Mouse (Mus musculus) bone marrow, adult 2 months (tissue): ENCODE data around the gene Zfp13. TPM values are rescaled to one million over a fixed set of nuclear protein-coding genes. Genes with fewer than 3 reads are reported as not detected.

Source experiments
- H3K27ac ChIP-seq: fragments of 200-500 bp; 2 replicates; pipeline ENCODE4 v1.5.1; 2012; ENCODE audit warnings: low read depth, mild to moderate bottlenecking, control low read depth, inconsistent platforms, low read length; ENCODE audit not compliant: control insufficient read depth, poor library complexity, insufficient read depth
- H3K4me1 ChIP-seq: fragments of 200-500 bp; 2 replicates; pipeline ENCODE4 v1.6.1; 2011; ENCODE audit warnings: low read length; ENCODE audit not compliant: control insufficient read depth, insufficient read depth
- H3K4me3 ChIP-seq: fragments of 200-500 bp; replicated peaks from 2 replicates; pipeline ENCODE3; 2011; ENCODE audit warnings: mild to moderate bottlenecking, low read depth, low read length, control low read depth; ENCODE audit not compliant: control insufficient read depth
- CTCF ChIP-seq: fragments of 200-500 bp; IDR thresholded peaks from 2 replicates; pipeline ENCODE4 v1.5.1; 2011; ENCODE audit warnings: low read length, control low read depth; ENCODE audit not compliant: control insufficient read depth, insufficient read depth
- POLR2A ChIP-seq: fragments of 200-500 bp; IDR thresholded peaks from 2 replicates; pipeline ENCODE4 v1.6.1; 2011; ENCODE audit warnings: low read depth, mild to moderate bottlenecking, control low read depth, low read length, borderline replicate concordance; ENCODE audit not compliant: control insufficient read depth
- WGBS: fragments of 180-500 bp; shearing (Covaris S2); methylation state at CpG from one replicate; pipeline ENCODE4 v1.1.7; 2018; 5-methylcytosine and 5-hydroxymethylcytosine counted together
- polyA plus RNA-seq: library from polyadenylated mRNA; stranded (reverse); fragments of >200 nt; gene quantifications from 2 replicates; pipeline ENCODE4 v1.2.4, GENCODE M21; 2011; ENCODE audit warnings: low replicate concordance; ENCODE audit not compliant: missing spikeins, insufficient read depth, insufficient read length

The Zfp13 gene
- polyA plus RNA-seq, 1 experiment: not detected

DNA sequence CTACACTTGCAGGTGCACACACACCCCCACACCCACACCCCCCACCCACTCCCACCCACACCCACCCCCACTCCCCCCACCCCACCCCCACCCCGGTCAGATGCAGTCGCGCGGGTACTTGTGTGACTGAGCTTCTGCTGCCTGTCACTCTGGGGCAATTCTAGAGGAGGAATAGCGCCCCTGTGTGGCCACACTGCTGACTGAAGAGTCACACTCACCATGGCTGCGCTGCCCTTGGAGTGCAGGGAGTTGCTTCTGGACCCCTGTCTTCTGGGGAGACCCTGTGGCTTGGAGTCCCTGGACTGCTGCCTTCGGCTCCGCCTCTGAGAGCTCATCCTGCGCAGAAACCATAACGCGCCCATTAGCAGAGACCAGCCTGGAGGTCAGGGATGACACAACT, 39.5 kb downstream of the Zfp13 start:
- 70% methylated on average over 11 of the region's 11 CpGs for WGBS
- no peaks in the 10 kb centered on the region for H3K4me1 ChIP-seq
- H3K4me3 ChIP-seq: no peak overlapping the region
- no peak for TF ChIP-seq POLR2A
- peak; percentile 62; the same call in 1 of the 2 replicates for TF ChIP-seq CTCF
- H3K27ac ChIP-seq: no peak overlapping the region

DNA sequence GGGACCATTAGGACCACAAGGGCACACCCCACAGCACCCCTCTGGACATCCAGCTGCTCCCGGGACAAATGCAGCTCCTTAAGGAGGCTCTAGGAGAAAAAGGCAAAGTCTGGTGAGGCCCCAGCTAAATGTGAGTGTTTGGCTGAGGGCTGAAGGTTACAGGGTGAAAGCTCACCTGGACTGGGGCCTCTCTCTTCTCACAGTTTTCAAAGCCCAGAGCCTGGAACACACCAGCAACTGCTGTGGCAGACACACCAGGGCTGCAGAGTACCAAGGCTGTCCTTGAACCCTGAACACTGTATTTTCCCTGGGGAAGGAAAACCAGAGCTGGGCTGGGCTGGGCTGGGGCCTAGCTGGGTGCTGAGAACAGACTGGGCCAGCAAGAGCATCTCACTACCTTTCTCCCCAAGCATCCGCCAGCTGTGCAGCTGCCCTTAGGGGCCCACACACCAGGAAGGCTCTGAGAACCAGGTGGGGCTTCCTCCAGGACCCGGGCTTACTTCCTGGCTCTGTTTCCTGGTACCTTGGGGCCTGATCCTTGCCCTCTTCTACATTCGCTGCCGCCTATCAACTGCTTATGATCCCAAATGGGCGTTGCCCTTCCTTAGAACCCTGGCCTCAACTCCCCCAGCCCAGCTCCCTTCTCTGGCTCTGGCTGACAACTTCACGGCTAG, 43.9 kb downstream of the Zfp13 start:
- 69% methylated on average over 7 of the region's 7 CpGs for WGBS
- Histone ChIP-seq H3K27ac (no peak overlapping the region), H3K4me3 (no peak overlapping the region), H3K4me1 (no peaks in the 10 kb centered on the region)
- TF ChIP-seq CTCF: no peak
- no peak for TF ChIP-seq POLR2A

DNA sequence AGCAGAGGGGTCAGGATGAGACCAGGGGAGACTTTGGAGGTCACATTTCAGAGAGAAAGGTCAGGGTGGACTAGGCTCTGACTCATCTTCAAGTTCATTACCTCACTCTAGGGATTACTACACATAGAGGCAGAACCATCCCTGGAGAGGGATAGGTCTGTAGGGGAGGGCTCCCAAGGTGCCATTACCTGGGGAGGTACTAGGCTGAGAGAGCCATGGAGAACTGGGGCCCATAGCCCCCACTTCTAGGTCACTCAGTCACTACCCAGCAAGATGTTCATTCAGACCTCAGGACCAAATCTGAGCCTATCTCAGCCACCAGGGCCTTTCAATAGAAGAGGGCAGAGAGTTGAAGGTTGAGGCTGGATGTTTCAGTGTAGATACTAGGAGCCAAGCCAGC, 45.0 kb downstream of the Zfp13 start:
- no peak overlapping the region for H3K4me3 ChIP-seq
- no peak for TF ChIP-seq POLR2A
- TF ChIP-seq CTCF: no peak
- H3K27ac ChIP-seq: no peak overlapping the region
- no peaks in the 10 kb centered on the region for H3K4me1 ChIP-seq

DNA sequence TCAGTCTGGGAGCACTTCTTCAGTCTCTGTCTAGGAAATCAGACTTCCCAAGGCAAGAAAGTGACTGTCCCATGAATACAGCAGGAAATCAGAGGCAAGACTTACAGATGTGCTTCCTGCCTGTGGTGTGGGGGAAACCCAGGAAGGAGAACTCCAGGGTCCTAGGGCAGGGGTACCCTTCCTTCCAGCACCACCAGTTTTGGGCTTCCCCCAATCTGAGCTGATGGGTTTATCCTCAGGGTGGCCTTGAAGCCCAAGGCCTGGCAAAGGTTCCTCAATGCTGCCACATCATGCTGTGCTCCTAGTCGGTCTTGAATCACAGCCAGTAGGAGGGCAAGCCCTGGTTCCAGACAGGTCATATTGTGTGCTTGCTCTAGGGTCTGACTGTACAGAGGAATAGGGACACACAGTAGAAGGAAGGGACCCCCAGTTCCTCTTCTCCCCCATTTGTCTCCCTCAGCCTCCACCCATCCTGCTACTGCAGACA, 45.6 kb downstream of the Zfp13 start:
- no peak overlapping the region for H3K27ac ChIP-seq
- WGBS: 67% methylated on average over 1 of the region's 1 CpGs
- no peak overlapping the region for H3K4me3 ChIP-seq
- no peak for TF ChIP-seq CTCF
- TF ChIP-seq POLR2A: no peak
- H3K4me1 ChIP-seq: no peaks in the 10 kb centered on the region; the same call in 1 of the 2 replicates

DNA sequence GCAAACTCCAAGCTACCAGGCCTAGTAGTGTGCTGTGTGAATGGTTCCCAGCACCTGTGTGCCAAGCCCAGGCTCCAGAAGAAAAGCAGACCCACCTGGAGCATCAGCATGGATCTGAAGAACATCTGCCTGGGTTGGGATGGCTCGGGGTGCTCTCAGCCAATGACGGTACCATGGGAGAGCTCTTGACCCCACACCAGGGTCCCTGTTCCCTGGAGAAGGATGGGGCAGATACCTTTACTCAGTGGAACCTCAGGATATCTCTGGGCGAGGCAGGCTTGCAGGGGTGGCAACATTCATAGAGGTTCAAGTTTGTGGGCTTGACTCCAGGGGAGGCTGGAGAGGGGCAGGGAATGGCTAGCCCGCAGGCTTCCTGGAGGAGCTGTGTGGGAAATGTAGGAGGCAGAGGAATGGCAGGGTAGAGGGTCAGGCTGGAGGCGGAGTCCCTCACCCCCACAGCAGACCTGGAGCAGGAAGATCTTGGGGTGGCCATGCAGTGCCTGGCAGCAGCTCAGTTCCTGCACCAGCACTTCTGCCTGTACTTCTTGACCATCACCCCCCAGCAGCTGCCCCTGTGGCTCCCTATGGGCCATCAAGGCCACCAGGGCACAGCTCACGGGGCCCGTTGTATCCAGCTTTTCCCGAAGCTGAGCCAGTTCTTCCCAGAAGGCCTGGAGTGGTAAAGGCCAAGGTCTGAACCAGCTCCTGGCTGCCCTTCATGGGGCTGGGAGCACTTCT, 46.2 kb downstream of the Zfp13 start:
- no peak overlapping the region for H3K4me3 ChIP-seq
- TF ChIP-seq POLR2A (no peak), CTCF (no peak)
- no peaks in the 10 kb centered on the region; the same call in 1 of the 2 replicates for H3K4me1 ChIP-seq
- WGBS: 86% methylated on average over 8 of the region's 8 CpGs
- no peak overlapping the region for H3K27ac ChIP-seq

DNA sequence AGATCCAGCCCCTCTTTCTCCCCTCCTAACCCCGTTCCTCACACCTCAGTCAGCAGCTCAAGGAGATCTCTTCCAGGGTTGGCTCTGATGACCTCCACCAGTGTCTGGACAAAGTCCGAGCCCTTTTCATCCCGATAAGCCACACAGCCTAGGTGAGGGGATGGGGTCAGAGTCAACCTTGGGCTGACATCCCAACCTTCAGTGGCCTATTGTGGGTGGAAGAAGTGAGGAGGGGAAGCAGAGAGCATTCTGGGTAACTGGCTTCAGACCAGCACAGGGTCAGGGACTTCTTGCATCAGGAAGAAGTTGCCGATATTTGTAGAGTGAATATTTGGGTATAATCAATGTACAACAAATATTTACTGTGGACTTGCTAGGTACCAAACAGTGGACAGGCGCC, 47.3 kb downstream of the Zfp13 start:
- H3K4me1 ChIP-seq: no peaks in the 10 kb centered on the region; the same call in 1 of the 2 replicates
- TF ChIP-seq CTCF: no peak
- TF ChIP-seq POLR2A: no peak
- H3K27ac ChIP-seq: no peak overlapping the region
- WGBS: 68% methylated on average over 5 of the region's 5 CpGs
- H3K4me3 ChIP-seq: no peak overlapping the region

DNA sequence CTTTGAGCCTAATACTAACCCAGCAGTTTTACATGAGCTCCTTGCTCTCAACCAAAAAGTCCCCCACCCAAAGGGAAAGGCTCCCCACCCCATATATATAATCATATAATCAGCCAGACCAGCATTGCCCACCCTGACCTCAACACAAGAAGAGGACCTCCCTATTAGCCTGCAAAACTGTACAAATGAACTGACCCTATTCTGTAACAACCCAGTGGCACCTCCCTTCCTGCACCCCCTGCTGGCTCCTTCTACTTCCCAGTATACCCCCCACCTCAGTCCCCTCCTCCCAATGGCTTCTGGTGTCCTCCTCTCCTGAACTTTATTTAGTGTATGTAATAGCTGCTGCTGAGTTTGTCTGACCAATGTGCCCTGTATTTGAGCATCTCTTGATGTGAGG, 47.9 kb downstream of the Zfp13 start:
- no peak overlapping the region for H3K27ac ChIP-seq
- H3K4me3 ChIP-seq: no peak overlapping the region
- TF ChIP-seq CTCF (no peak), POLR2A (no peak)
- no peaks in the 10 kb centered on the region; the same call in 1 of the 2 replicates for H3K4me1 ChIP-seq

DNA sequence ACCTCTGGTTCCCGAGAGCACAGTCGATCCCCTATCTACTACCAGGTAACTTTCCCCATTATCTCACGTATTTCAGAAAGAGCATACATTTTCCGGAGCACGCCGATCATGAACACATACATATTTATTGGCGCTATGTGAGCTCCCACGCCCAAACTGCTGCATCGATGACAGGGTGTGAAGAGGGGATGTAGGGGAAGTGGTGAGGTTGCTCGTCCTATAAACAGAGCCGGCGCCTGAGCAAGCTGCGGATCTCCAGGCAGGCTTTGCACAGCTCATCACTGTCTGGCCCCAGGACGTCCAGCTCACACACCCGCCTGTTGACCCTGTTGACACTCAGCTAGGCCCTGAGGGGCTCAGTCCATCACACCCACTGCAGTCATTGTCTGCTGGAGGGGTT, 48.4 kb downstream of the Zfp13 start:
- TF ChIP-seq POLR2A: no peak
- no peak for TF ChIP-seq CTCF
- WGBS: 1% methylated on average over 15 of the region's 15 CpGs
- Histone ChIP-seq H3K4me1 (no peaks in the 10 kb centered on the region; the same call in 1 of the 2 replicates), H3K27ac (no peak overlapping the region), H3K4me3 (peak overlapping the region; percentile 62)

DNA sequence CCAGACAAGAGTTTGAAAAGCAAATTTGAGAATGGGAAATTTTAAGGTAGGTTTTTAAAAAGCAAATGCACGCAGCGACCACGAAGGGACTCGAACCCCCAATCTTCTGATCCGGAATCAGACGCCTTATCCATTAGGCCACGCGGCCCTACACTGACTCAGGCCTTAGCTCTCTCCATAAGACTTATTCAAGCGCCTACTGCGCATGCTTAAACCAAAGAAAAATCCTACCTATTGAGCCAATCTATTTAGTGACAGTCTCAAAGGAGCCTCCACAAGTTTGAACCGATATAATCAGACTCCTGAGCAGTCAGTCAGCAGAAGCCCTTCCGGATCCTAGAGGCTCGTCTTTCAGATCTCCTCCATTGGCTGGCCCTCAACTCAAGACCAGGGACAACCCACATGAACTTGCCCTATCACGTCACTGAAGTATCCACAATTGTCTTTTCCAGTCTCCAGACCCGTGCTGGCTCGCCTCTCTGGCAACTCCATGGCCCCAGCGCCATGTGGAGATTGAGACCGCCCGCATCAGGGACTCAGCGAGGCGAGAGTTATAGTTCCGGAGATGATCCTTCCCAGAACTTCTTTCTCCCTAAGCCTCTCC, 49.0 kb downstream of the Zfp13 start:
- Histone ChIP-seq H3K4me3 (peak overlapping the region; percentile 62), H3K27ac (peak overlapping the region; percentile 0; the same call in 1 of the 2 replicates), H3K4me1 (no peaks in the 10 kb centered on the region; the same call in 1 of the 2 replicates)
- no peak for TF ChIP-seq POLR2A
- no peak for TF ChIP-seq CTCF
- under 1% methylated on average over 22 of the region's 22 CpGs for WGBS
